Mouse (Mus musculus): ENCODE data around the gene Mpdu1. TPM values are rescaled to one million over a fixed set of nuclear protein-coding genes. Genes with fewer than 3 reads are reported as not detected.

Mpdu1 gene
- total and polyA plus RNA-seq, 3 experiments, result 60.9 to 259 (median 101) TPM

- TF ChIP-seq CHD1 (IDR thresholded peaks at IDR 0.05; ENCODE audit: low read depth, low read length), result no peak
- no peak for TF ChIP-seq JUND (IDR thresholded peaks at IDR 0.05; ENCODE audit: low read depth, low read length)
- TF ChIP-seq GABPA (IDR thresholded peaks at IDR 0.05; ENCODE audit: low read depth, low read length), result no peak
Observed at GRCm38 (mm10) chr11:69620394-69621081, 41.9 kb downstream of the Mpdu1 start (continued).

GRCm38 (mm10) chr11:69617805-69618204, 44.6 kb downstream of the Mpdu1 start, which contains the start of gene Shbg:
Shbg (minus strand) TSS chr11:69617905.
- Histone ChIP-seq H3K79me2 (ENCODE audit: control insufficient read depth, insufficient read depth, low read length, poor library complexity) (no peaks in the 10 kb centered on the region), H3K36me3 (ENCODE audit: control insufficient read depth in 1 of 2, insufficient read depth in 2 of 2, low read length in 2 of 2) (peaks cover 0 to 10% of the 10 kb centered on the region in 2 experiments; a peak in 2 of 4 replicates), H3K9ac (ENCODE audit: control insufficient read depth, low read depth, low read length, poor library complexity, severe bottlenecking) (no peak within 1 kb of the TSS), H3K27ac (ENCODE audit: control insufficient read depth, low read depth, low read length) (no peak within 1 kb of the TSS), H3K4me3 (ENCODE audit: control insufficient read depth in 1 of 2, insufficient read depth in 1 of 2, low read depth in 2 of 2, low read length in 2 of 2) (no peak within 1 kb of the TSS), H3K27me3 (ENCODE audit: control insufficient read depth in 1 of 2, insufficient read depth in 2 of 2, low read length in 2 of 2) (peaks cover 1 to 3% of the 10 kb centered on the region in 2 experiments; a peak in 1 of 4 replicates), H3K9me3 (replicated peaks; ENCODE audit: insufficient read depth, low read length) (no peaks in the 10 kb centered on the region), H3K4me1 (ENCODE audit: control insufficient read depth in 1 of 2, insufficient read depth in 2 of 2, low read length in 2 of 2) (peaks cover 6 to 16% of the 10 kb centered on the region in 2 experiments)
- DNase-seq (ENCODE audit: low read depth, low spot score), result no peak
- TF ChIP-seq GATA1 (IDR thresholded peaks at IDR 0.05; ENCODE audit: low read depth, low read length), result 0 out of 2 replicates have a peak, but pooled peaks have one; percentile 5
- TF ChIP-seq ZC3H11A (IDR thresholded peaks at IDR 0.05; ENCODE audit: low read depth, low read length), result no peak

- TF ChIP-seq POLR2A (IDR thresholded peaks at IDR 0.05; ENCODE audit: control insufficient read depth in 1 of 2, insufficient read depth in 1 of 2, low read depth in 1 of 2, low read length in 2 of 2, poor library complexity in 1 of 2) (no peak), USF2 (IDR thresholded peaks at IDR 0.05; ENCODE audit: borderline replicate concordance in 1 of 2, insufficient read depth in 1 of 2, low read depth in 1 of 2, low read length in 2 of 2) (no peak), ZMIZ1 (IDR thresholded peaks at IDR 0.05; ENCODE audit: low read depth, low read length) (no peak), RAD21 (IDR thresholded peaks at IDR 0.05; ENCODE audit: low read depth, low read length) (no peak), CHD2 (IDR thresholded peaks at IDR 0.05; ENCODE audit: low read length) (no peak), MAZ (IDR thresholded peaks at IDR 0.05; ENCODE audit: low read depth, low read length) (no peak), HCFC1 (IDR thresholded peaks at IDR 0.05; ENCODE audit: low read depth, low read length) (no peak)
- H3K79me2 ChIP-seq (ENCODE audit: control insufficient read depth, insufficient read depth, low read length, poor library complexity), result no peaks in the 10 kb centered on the region
Observed at GRCm38 (mm10) chr11:69616781-69617180, 45.7 kb downstream of the Mpdu1 start.

More at GRCm38 (mm10) chr11:69616781-69617180, 45.7 kb downstream of the Mpdu1 start:
- peaks cover 0 to 10% of the 10 kb centered on the region in 2 experiments; a peak in 2 of 4 replicates for H3K36me3 ChIP-seq (ENCODE audit: control insufficient read depth in 1 of 2, insufficient read depth in 2 of 2, low read length in 2 of 2)
- no peak for DNase-seq (ENCODE audit: low read depth, low spot score)
- H3K9ac ChIP-seq (ENCODE audit: control insufficient read depth, low read depth, low read length, poor library complexity, severe bottlenecking), result no peak overlapping the region
- peaks cover 1 to 3% of the 10 kb centered on the region in 2 experiments; a peak in 1 of 4 replicates for H3K27me3 ChIP-seq (ENCODE audit: control insufficient read depth in 1 of 2, insufficient read depth in 2 of 2, low read length in 2 of 2)
- H3K9me3 ChIP-seq (replicated peaks; ENCODE audit: insufficient read depth, low read length), result no peaks in the 10 kb centered on the region
- H3K27ac ChIP-seq (ENCODE audit: control insufficient read depth, low read depth, low read length), result no peak overlapping the region
- no peak overlapping the region for H3K4me3 ChIP-seq (ENCODE audit: control insufficient read depth in 1 of 2, insufficient read depth in 1 of 2, low read depth in 2 of 2, low read length in 2 of 2)
- H3K4me1 ChIP-seq (ENCODE audit: control insufficient read depth in 1 of 2, insufficient read depth in 2 of 2, low read length in 2 of 2), result peaks cover 6 to 16% of the 10 kb centered on the region in 2 experiments

All from MEL (cell line).